Mouse (Mus musculus) E14TG2a.4 (cell line): ENCODE results near the gene Hoxb3.

ENCODE experiments used
- CTCF ChIP-seq: conservative IDR thresholded peaks from 2 replicates; pipeline ENCODE4 v1.5.1; 2014; ENCODE audit warnings: low read length
- POU5F1 ChIP-seq: IDR thresholded peaks from 2 replicates; pipeline ENCODE4 v1.6.1; 2014; ENCODE audit warnings: low read length, borderline replicate concordance

- TF ChIP-seq CTCF (no peak), POU5F1 (no peak)
These were observed 23.0 kb downstream of the Hoxb3 start for GRCm38 (mm10) chr11:96345893-96346806.
